Mouse (Mus musculus) liver, adult 2 months (tissue): ENCODE data around the gene Ip6k1. TPM values are rescaled to one million over a fixed set of nuclear protein-coding genes. Genes with fewer than 3 reads are reported as not detected.

Experiments
- DNase-seq: peaks from one replicate; pipeline ENCODE4 v3.0.0-alpha.2; 2011; ENCODE audit warnings: low read depth, low spot score; ENCODE audit errors: extremely low read depth
- H3K27ac ChIP-seq: fragments of 200-500 bp; replicated peaks from 2 replicates; pipeline ENCODE4 v1.5.1; 2012; ENCODE audit warnings: low read depth, mild to moderate bottlenecking, control low read depth, inconsistent platforms, low read length; ENCODE audit not compliant: insufficient read depth
- H3K27me3 ChIP-seq: fragments of 200-500 bp; 2 replicates; pipeline ENCODE4 v1.6.1; 2012; ENCODE audit warnings: mild to moderate bottlenecking, moderate library complexity, low read length, inconsistent platforms; ENCODE audit not compliant: control insufficient read depth, insufficient read depth
- H3K36me3 ChIP-seq: fragments of 200-500 bp; 2 replicates; pipeline ENCODE4 v1.6.1; 2012; ENCODE audit warnings: low read length, inconsistent platforms; ENCODE audit not compliant: control insufficient read depth, insufficient read depth
- H3K4me1 ChIP-seq: fragments of 200-500 bp; 2 replicates; pipeline ENCODE4 v1.6.1; 2011; ENCODE audit warnings: low read length; ENCODE audit not compliant: control insufficient read depth, insufficient read depth
- H3K4me3 ChIP-seq: fragments of 200-500 bp; 2 replicates; pipeline ENCODE4 v1.5.1; 2011; ENCODE audit warnings: low read depth, mild to moderate bottlenecking, control low read depth, low read length, moderate library complexity; ENCODE audit not compliant: insufficient read depth
- H3K79me2 ChIP-seq: fragments of 200-500 bp; 2 replicates; pipeline ENCODE4 v1.6.1; 2012; ENCODE audit warnings: inconsistent platforms, mild to moderate bottlenecking, low read length, moderate library complexity; ENCODE audit not compliant: control insufficient read depth, insufficient read depth
- H3K9ac ChIP-seq: fragments of 200-500 bp; 2 replicates; pipeline ENCODE4 v1.6.1; 2012; ENCODE audit warnings: low read depth, mild to moderate bottlenecking, control low read depth, inconsistent platforms, low read length
- CTCF ChIP-seq: fragments of 200-500 bp; IDR thresholded peaks from 2 replicates; pipeline ENCODE4 v1.5.1; 2011; ENCODE audit warnings: low read depth, low read length, control low read depth
- POLR2A ChIP-seq: fragments of 200-500 bp; IDR thresholded peaks from 2 replicates; pipeline ENCODE4 v1.6.1; 2011; ENCODE audit warnings: low read length, control low read depth; ENCODE audit not compliant: insufficient read depth; ENCODE audit errors: extremely low read depth
- WGBS: fragments of 180-500 bp; shearing (Covaris S2); methylation state at CpG from one replicate; pipeline ENCODE4 v1.1.7; 2018; 5-methylcytosine and 5-hydroxymethylcytosine counted together
- polyA plus RNA-seq: library from polyadenylated mRNA; depleted of rRNA; stranded (reverse); fragments of >200 nt; gene quantifications from 2 replicates; pipeline ENCODE4 v1.2.3, GENCODE M21; 2012
- total RNA-seq: library from RNA; depleted of rRNA; stranded (reverse); fragments of >200 nt; gene quantifications from 2 replicates; pipeline ENCODE4 v1.2.3, GENCODE M21; 2014

Ip6k1 gene
- total and polyA plus RNA-seq, 2 experiments = 40.1 to 46.3 TPM

- Histone ChIP-seq H3K4me3 (peak within 1 kb of the TSS; percentile 82), H3K9ac (peak within 1 kb of the TSS; percentile 73), H3K79me2 (peaks cover 18% of the 10 kb centered on the region; the same call in 1 of the 2 replicates), H3K27me3 (no peaks in the 10 kb centered on the region), H3K36me3 (peaks cover 3% of the 10 kb centered on the region; the same call in 1 of the 2 replicates), H3K27ac (peak within 1 kb of the TSS; percentile 93), H3K4me1 (peaks cover 28% of the 10 kb centered on the region)
- TF ChIP-seq POLR2A = peak; percentile 84; the same call in 1 of the 2 replicates
- no peak for TF ChIP-seq CTCF
- WGBS = 21% methylated on average over 5 of the region's 5 CpGs
- DNase-seq = peak; percentile 98
These were observed 77.9 kb downstream of the Ip6k1 start, which contains the start of gene Mst1 for GRCm38 (mm10) chr9:108080168-108080567. Gene Mst1, plus strand, starts transcription at chr9:108080436.

DNA sequence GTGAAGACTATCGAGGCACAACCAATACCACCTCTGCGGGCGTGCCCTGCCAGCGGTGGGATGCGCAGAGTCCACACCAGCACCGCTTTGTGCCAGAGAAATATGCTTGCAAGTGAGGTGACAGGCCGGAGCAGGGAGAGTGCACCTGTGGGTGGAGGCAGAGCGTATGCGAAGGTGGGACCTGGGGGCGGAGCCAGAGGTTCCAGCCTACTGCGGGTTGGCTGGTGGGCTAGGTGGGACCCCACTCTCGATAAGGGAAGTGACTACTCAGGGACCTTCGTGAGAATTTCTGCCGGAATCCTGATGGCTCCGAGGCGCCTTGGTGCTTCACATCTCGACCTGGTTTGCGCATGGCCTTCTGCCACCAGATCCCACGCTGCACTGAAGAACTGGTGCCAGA lies 80.2 kb downstream of the Ip6k1 start:
- DNase-seq = no peak
- no peak overlapping the region for H3K27ac ChIP-seq
- WGBS = 66% methylated on average over 19 of the region's 19 CpGs
- peaks cover 35% of the 10 kb centered on the region for H3K4me1 ChIP-seq
- H3K27me3 ChIP-seq = no peaks in the 10 kb centered on the region
- H3K36me3 ChIP-seq = peaks cover 17% of the 10 kb centered on the region; the same call in 1 of the 2 replicates
- H3K79me2 ChIP-seq = peaks cover 18% of the 10 kb centered on the region; the same call in 1 of the 2 replicates
- H3K4me3 ChIP-seq = no peak overlapping the region
- H3K9ac ChIP-seq = no peak overlapping the region
- TF ChIP-seq POLR2A (no peak), CTCF (no peak)

DNA sequence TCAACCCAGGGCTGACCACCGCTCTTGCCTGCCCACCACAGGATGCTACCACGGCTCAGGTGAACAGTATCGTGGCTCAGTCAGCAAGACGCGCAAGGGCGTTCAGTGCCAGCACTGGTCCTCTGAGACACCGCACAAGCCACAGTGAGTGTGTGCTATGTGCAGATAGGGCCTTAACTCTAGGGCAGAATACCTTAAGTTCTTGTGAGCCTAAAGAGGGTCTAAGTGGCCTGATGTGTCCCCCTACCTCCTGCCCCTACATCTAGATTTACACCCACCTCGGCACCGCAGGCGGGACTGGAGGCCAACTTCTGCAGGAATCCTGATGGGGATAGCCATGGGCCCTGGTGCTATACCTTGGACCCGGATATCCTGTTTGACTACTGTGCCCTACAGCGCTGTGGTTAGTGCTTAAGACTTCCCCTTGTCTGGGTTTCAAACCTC lies 80.7 kb downstream of the Ip6k1 start, which contains the start of gene Rnf123:
Rnf123 (minus strand) TSS at position 359 of the 444 bp plus-strand sequence.
- Histone ChIP-seq H3K4me3 (no peak within 1 kb of the TSS), H3K36me3 (peaks cover 20% of the 10 kb centered on the region; the same call in 1 of the 2 replicates), H3K9ac (peak within 1 kb of the TSS; percentile 5; the same call in 1 of the 2 replicates), H3K4me1 (peaks cover 35% of the 10 kb centered on the region), H3K27ac (0 out of 2 replicates have a peak within 1 kb of the TSS, but pooled peaks have one; percentile 61), H3K27me3 (no peaks in the 10 kb centered on the region), H3K79me2 (peaks cover 18% of the 10 kb centered on the region; the same call in 1 of the 2 replicates)
- TF ChIP-seq CTCF (no peak), POLR2A (no peak)
- 79% methylated on average over 12 of the region's 12 CpGs for WGBS
- DNase-seq = peak; percentile 9

- TF ChIP-seq POLR2A = no peak
- no peak for TF ChIP-seq CTCF
- Histone ChIP-seq H3K9ac (no peak overlapping the region), H3K4me3 (no peak overlapping the region), H3K27me3 (no peaks in the 10 kb centered on the region), H3K4me1 (peaks cover 31% of the 10 kb centered on the region), H3K79me2 (peaks cover 15% of the 10 kb centered on the region; the same call in 1 of the 2 replicates), H3K27ac (no peak overlapping the region), H3K36me3 (peaks cover 23% of the 10 kb centered on the region; the same call in 1 of the 2 replicates)
- 78% methylated on average over 6 of the region's 6 CpGs for WGBS
- DNase-seq = no peak
These were observed 81.3 kb downstream of the Ip6k1 start for GRCm38 (mm10) chr9:108083561-108083960.

- peak; percentile 93 for DNase-seq
- WGBS = 30% methylated on average over 4 of the region's 4 CpGs
- H3K36me3 ChIP-seq = peaks cover 32% of the 10 kb centered on the region; the same call in 1 of the 2 replicates
- H3K4me1 ChIP-seq = peaks cover 28% of the 10 kb centered on the region
- no peak overlapping the region for H3K4me3 ChIP-seq
- H3K27me3 ChIP-seq = no peaks in the 10 kb centered on the region
- peaks cover 11% of the 10 kb centered on the region; the same call in 1 of the 2 replicates for H3K79me2 ChIP-seq
- H3K9ac ChIP-seq = peak overlapping the region; percentile 34; the same call in 1 of the 2 replicates
- TF ChIP-seq POLR2A (no peak), CTCF (no peak)
- peak overlapping the region; percentile 61 for H3K27ac ChIP-seq
These were observed 83.0 kb downstream of the Ip6k1 start for GRCm38 (mm10) chr9:108085261-108085660.
